Mouse (Mus musculus) lung, adult 2 months (tissue): Measurements from ENCODE around the gene Gm20388. TPM values are rescaled to one million over a fixed set of nuclear protein-coding genes. Genes with fewer than 3 reads are reported as not detected.
A peak's percentile ranks its signal among the peaks of the same experiment; 100 is the strongest.

Experiments used
- DNase-seq: peaks from one replicate; pipeline ENCODE4 v3.0.0; 2022
- H3K4me1 ChIP-seq: fragments of 200-500 bp; 2 replicates; pipeline ENCODE4 v1.6.1; 2011; ENCODE audit warnings: low read length; ENCODE audit not compliant: control insufficient read depth, insufficient read depth
- H3K4me3 ChIP-seq: fragments of 200-500 bp; replicated peaks from 2 replicates; pipeline ENCODE3; 2011; ENCODE audit warnings: low read depth, mild to moderate bottlenecking, control low read depth, low read length; ENCODE audit errors: extremely low read depth
- CTCF ChIP-seq: fragments of 200-500 bp; IDR thresholded peaks from 2 replicates; pipeline ENCODE4 v1.5.1; 2011; ENCODE audit warnings: mild to moderate bottlenecking, low read length, control low read depth; ENCODE audit not compliant: insufficient read depth
- POLR2A ChIP-seq: fragments of 200-500 bp; IDR thresholded peaks from 2 replicates; pipeline ENCODE4 v1.6.1; 2011; ENCODE audit warnings: low read depth, mild to moderate bottlenecking, control low read depth, low read length, borderline replicate concordance; ENCODE audit errors: extremely low read depth
- WGBS: fragments of 180-500 bp; shearing (Covaris S2); methylation state at CpG from one replicate; pipeline ENCODE4 v1.1.7; 2018; 5-methylcytosine and 5-hydroxymethylcytosine counted together
- polyA plus RNA-seq: library from polyadenylated mRNA; depleted of rRNA; stranded (reverse); fragments of >200 nt; gene quantifications from 2 replicates; pipeline ENCODE4 v1.2.3, GENCODE M21; 2012

The Gm20388 gene
- polyA plus RNA-seq, 1 experiment: 67.8 TPM

- WGBS: 89% methylated on average over 8 of the region's 8 CpGs
- Histone ChIP-seq H3K4me1 (peaks cover 2% of the 10 kb centered on the region), H3K4me3 (no peak overlapping the region)
- TF ChIP-seq POLR2A (no peak), CTCF (no peak)
- DNase-seq: no peak
Observed at GRCm38 (mm10) chr8:120044907-120045306, 134.3 kb downstream of the Gm20388 start.

DNA sequence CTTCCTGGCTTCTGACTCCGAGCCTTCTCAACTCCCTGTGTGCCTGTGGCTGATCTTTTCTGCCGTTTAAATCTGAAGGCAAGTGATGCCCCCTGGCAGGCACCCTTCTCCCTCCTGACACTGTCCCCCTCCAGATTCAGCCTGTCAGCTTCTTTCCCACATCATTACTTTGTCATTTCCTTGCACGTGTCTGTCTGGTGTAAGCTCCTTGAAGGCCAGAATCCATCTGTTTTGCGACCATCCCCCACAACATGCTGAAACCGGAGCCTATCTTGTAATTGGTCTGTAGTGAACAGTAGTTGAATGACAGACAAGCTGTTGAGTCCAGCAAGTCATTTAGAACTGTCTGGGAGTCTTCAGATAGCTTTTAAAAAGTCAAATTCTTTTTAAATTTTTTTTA, 134.8 kb downstream of the Gm20388 start:
- no peak for DNase-seq
- peaks cover 2% of the 10 kb centered on the region for H3K4me1 ChIP-seq
- no peak overlapping the region for H3K4me3 ChIP-seq
- TF ChIP-seq CTCF (no peak), POLR2A (no peak)
- 50% methylated on average over 5 of the region's 5 CpGs for WGBS

DNA sequence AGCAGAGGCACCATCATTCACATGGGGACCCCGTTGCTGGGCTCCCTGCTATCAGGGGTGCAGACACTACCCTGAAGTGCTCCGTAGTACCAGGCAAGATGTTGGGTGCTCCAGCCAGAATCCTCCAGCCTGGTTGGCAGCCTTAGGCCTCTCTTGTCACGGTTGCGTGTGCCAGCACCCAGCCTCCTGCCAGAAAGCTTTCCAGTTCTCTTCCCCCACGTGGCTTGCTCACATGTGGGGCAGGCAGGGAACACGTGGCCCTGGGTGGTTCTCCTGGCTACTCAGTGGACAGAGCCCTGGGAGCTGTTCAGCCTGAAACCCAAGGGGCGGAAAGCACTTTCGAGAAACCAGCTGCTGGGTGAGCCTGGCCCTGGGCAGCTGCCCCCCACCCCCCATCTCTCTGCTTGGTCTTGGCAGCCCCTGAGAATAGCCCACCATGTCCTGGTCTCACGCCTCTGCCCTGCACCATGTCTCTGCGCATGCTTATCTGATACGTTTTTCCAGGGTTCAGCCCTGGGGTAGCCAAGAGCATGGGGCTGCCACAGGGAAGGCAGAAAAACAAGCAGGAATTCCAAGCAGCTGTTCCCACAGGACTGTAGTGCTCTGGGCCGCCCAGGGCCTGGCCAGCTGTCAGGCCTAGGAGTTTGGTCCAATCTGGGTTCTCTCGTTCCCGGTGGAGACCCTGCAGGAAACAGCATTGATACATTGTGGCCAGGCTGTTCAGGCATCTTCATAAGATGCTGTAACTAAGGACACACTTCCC, 135.8 kb downstream of the Gm20388 start:
- DNase-seq: peak; percentile 58
- 56% methylated on average over 14 of the region's 14 CpGs for WGBS

GRCm38 (mm10) chr8:120049949-120050348, 139.3 kb downstream of the Gm20388 start:
- WGBS: 76% methylated on average over 13 of the region's 13 CpGs

More for the DNA sequence above, 135.8 kb downstream of the Gm20388 start:
- Histone ChIP-seq H3K4me1 (peaks cover 2% of the 10 kb centered on the region), H3K4me3 (no peak overlapping the region)
- no peak for TF ChIP-seq POLR2A
- no peak for TF ChIP-seq CTCF

DNA sequence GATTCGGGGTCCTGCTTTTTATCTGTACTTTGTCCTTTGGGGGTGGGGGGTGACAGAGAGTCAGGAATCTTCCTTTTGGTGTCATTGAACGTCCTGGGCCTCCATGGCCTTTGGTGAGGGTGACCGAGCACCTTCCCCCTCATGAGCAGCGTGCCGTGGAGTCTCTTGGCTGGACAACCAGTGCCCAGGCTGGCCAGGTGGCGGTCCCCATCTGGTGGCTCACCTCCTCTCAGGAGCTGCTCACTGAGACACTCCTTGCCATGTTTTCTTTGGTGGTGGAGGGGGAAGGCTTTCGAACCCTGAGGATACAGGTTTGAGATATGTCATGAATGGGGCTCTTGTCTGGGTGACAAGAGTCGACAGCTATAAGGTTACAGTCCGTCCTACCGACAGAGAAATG, 139.7 kb downstream of the Gm20388 start:
- TF ChIP-seq CTCF: no peak
- no peak for TF ChIP-seq POLR2A
- no peak for DNase-seq
- Histone ChIP-seq H3K4me3 (no peak overlapping the region), H3K4me1 (peaks cover 2% of the 10 kb centered on the region)
- 70% methylated on average over 10 of the region's 10 CpGs for WGBS

More at GRCm38 (mm10) chr8:120049949-120050348, 139.3 kb downstream of the Gm20388 start:
- no peak overlapping the region for H3K4me3 ChIP-seq
- TF ChIP-seq POLR2A (no peak), CTCF (no peak)
- peaks cover 2% of the 10 kb centered on the region for H3K4me1 ChIP-seq
- DNase-seq: no peak

GRCm38 (mm10) chr8:120051006-120051405, 140.4 kb downstream of the Gm20388 start:
- WGBS: 41% methylated on average over 4 of the region's 4 CpGs
- no peak overlapping the region for H3K4me3 ChIP-seq
- no peak for DNase-seq
- H3K4me1 ChIP-seq: peaks cover 2% of the 10 kb centered on the region
- TF ChIP-seq CTCF (no peak), POLR2A (no peak)

- DNase-seq: no peak
- 81% methylated on average over 4 of the region's 4 CpGs for WGBS
Observed at GRCm38 (mm10) chr8:120051908-120052307, 141.3 kb downstream of the Gm20388 start.

GRCm38 (mm10) chr8:120052318-120052717, 141.7 kb downstream of the Gm20388 start:
- no peak for DNase-seq
- no peaks in the 10 kb centered on the region for H3K4me1 ChIP-seq
- TF ChIP-seq CTCF (no peak), POLR2A (no peak)
- no peak overlapping the region for H3K4me3 ChIP-seq
- WGBS: 67% methylated on average over 8 of the region's 8 CpGs

More at GRCm38 (mm10) chr8:120051908-120052307, 141.3 kb downstream of the Gm20388 start:
- Histone ChIP-seq H3K4me3 (no peak overlapping the region), H3K4me1 (peaks cover under 1% of the 10 kb centered on the region; the same call in 1 of the 2 replicates)
- TF ChIP-seq POLR2A (no peak), CTCF (no peak)

DNA sequence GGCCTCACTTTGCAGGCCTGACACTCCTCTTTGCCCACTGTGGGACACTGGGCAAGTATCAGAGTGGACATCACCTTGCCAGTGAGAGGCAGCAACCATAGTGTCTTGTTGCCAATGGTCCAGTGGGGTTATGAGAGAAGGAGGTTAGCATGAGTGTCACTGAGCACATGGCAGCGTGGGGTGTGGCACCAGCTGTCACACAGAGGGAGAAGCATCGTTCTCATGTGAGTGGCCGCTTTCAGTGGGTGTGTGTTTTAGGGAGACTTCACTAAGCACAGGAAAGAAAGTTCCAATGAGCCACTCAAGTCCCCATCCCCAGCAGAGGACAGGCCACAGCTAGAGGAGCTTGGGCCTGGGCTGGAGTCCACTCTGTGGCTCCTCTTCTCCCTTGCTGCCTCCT, 144.2 kb downstream of the Gm20388 start:
- Histone ChIP-seq H3K4me3 (no peak overlapping the region), H3K4me1 (no peaks in the 10 kb centered on the region)
- TF ChIP-seq POLR2A: no peak
- TF ChIP-seq CTCF: no peak
- WGBS: 93% methylated on average over 3 of the region's 3 CpGs
- DNase-seq: no peak

- no peak for DNase-seq
- WGBS: 59% methylated on average over 2 of the region's 2 CpGs
- TF ChIP-seq POLR2A: no peak
- TF ChIP-seq CTCF: no peak
Observed at GRCm38 (mm10) chr8:120057078-120057477, 146.4 kb downstream of the Gm20388 start.

More at GRCm38 (mm10) chr8:120057078-120057477, 146.4 kb downstream of the Gm20388 start:
- no peak overlapping the region for H3K4me3 ChIP-seq
- no peaks in the 10 kb centered on the region for H3K4me1 ChIP-seq
